Mouse (Mus musculus): Measurements from ENCODE around the gene Gja8. TPM values are rescaled to one million over a fixed set of nuclear protein-coding genes. Genes with fewer than 3 reads are reported as not detected.

The Gja8 gene
- polyA plus RNA-seq, 1 experiment, result not detected

DNA sequence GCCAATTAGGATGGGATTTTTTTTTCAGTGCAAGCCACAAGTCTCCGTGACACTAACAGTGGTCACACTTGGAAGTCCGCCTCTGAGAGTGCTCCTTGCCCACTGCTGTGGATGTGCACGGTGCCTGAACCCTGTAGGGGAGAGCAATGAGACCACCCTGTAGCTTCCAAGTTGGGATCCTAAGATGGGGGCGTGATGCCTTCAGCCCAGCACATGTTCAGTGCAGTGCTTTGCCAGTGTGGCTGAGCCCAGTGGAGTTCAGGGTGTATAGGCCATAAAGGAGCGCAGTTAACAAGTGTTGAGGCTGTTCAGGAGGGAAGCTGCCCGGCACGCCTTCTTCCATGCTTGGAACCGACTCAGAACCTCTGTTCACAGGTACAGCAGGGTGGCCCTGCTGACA is 57.3 kb downstream of the Gja8 start:
- Histone ChIP-seq H3K4me1 (ENCODE audit: control insufficient read depth) (no peaks in the 10 kb centered on the region), H3K36me3 (ENCODE audit: control insufficient read depth) (peaks cover 56% of the 10 kb centered on the region), H3K4me3 (replicated peaks) (no peak overlapping the region), H3K27me3 (ENCODE audit: control insufficient read depth) (no peaks in the 10 kb centered on the region), H3K9me3 (ENCODE audit: control insufficient read depth, low read length) (no peaks in the 10 kb centered on the region)
- no peak for TF ChIP-seq GATA1 (IDR thresholded peaks at IDR 0.05; ENCODE audit: low read length)
- no peak for TF ChIP-seq TAL1 (IDR thresholded peaks at IDR 0.05; ENCODE audit: low read length)

DNA sequence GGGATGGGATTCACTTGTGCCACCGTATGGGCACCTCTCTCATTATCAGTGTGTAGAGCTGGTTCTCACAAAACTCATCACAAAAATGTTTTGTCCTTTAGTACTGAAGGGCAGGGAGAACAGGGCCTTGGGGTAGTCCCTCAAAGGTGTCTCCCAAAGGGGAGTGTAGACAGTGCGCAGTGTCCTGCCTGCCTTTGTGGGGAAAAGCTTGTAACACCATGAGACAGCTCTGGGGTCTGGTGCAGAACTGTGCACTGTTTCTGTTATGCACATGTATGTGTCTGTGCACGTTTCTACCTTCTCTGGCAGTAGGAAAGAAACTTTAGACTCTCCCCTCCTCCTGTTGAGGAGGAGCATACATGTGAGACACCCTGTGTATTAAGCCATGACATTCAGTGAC is 58.0 kb downstream of the Gja8 start:
- H3K36me3 ChIP-seq (ENCODE audit: control insufficient read depth), result peaks cover 50% of the 10 kb centered on the region
- H3K9me3 ChIP-seq (ENCODE audit: control insufficient read depth, low read length), result no peaks in the 10 kb centered on the region
- H3K4me3 ChIP-seq (replicated peaks), result no peak overlapping the region
- TF ChIP-seq GATA1 (IDR thresholded peaks at IDR 0.05; ENCODE audit: low read length) (no peak), TAL1 (IDR thresholded peaks at IDR 0.05; ENCODE audit: low read length) (no peak)
- no peaks in the 10 kb centered on the region for H3K4me1 ChIP-seq (ENCODE audit: control insufficient read depth)
- H3K27me3 ChIP-seq (ENCODE audit: control insufficient read depth), result no peaks in the 10 kb centered on the region

Other genes with a start within 250 kb of the Gja8 start
- gene Pias3, start 229.6 kb downstream of the Gja8 start, polyA plus RNA-seq (2012), result 0.52 and 0.75 TPM in 2 replicates
- 0.05 and 0.06 TPM in 2 replicates for gene Nudt17, start 217.5 kb downstream of the Gja8 start, polyA plus RNA-seq (2012)
- gene Polr3c, start 198.4 kb downstream of the Gja8 start, polyA plus RNA-seq (2012), result 1.2 TPM in 2 replicates
- 0.76 and 0.98 TPM in 2 replicates for gene Rnf115, start 198.4 kb downstream of the Gja8 start, polyA plus RNA-seq (2012)
- gene Pdzk1, start 96.7 kb downstream of the Gja8 start, polyA plus RNA-seq (2012), result not detected in 2 replicates
- gene Cd160, start 96.7 kb downstream of the Gja8 start, polyA plus RNA-seq (2012), result not detected in 2 replicates
- gene Gja5, start 21.3 kb downstream of the Gja8 start, polyA plus RNA-seq (2012), result not detected in 2 replicates
- 0.11 and 0.18 TPM in 2 replicates for gene Gpr89, start 20.7 kb downstream of the Gja8 start, polyA plus RNA-seq (2012)
- gene Acp6, start 232.8 kb upstream of the Gja8 start, polyA plus RNA-seq (2012), result 0.23 and 0.34 TPM in 2 replicates